Mouse (Mus musculus): Measurements from ENCODE around the gene Trafd1.

DNA sequence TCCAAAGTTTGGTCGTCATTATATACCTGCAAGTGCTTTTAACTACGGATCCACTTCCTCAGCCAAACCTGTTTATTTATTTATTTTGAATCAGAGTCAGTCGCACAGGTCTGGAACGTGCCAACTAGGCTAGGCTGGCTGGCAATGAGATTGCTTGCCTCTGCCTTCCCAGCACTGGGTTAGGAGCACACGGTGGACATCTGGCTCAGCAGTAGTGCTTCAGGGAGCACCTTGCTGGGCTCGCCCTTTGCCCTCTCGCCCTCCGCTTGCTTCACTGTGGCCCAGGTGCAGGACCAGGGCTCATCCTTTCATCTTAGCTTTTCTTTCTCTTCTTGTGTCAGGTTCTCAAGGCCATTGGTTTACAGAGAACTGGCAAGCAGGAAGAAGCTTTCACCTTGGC lies 22.4 kb upstream of the Trafd1 start:
- TF ChIP-seq POLR2A (IDR thresholded peaks at IDR 0.05; ENCODE audit: low read depth, low read length) = no peak
- no peak for TF ChIP-seq CTCF (conservative IDR thresholded peaks at IDR 0.05; ENCODE audit: insufficient read depth, insufficient read length, low read depth, low read length)
